16 mouse cellular contexts compared by ENCODE assay signal in genomic region chr9:83616586-83617081, GRCm38 (mm10).
A peak's percentile ranks its signal among the peaks of the same experiment; 100 is the strongest.
DNase-seq lines count a peak whose midpoint lies in the region; ATAC-seq and TF ChIP-seq lines count a peak whose summit lies in the region.
"Had no signal": no experiment of that assay in that cellular context is flagged by ENCODE, and none has a peak within 500 bp of the region (broad histone marks: within the 10 kb centered on the region; RNA-seq: fewer than 3 reads in every experiment).

No protein-coding gene starts in this region.

- H3K36me3 ChIP-seq in forebrain, postnatal 0 days (ENCODE audit: insufficient read depth), result no peaks in the 10 kb centered on the region
- H3K36me3 ChIP-seq in forebrain, embryonic 13.5 days (ENCODE audit: poor library complexity, severe bottlenecking), result no peaks in the 10 kb centered on the region
- no peaks in the 10 kb centered on the region for H3K36me3 ChIP-seq in kidney, embryonic 15.5 days
- no peaks in the 10 kb centered on the region for H3K36me3 ChIP-seq in hindbrain, embryonic 10.5 days
- H3K36me3 ChIP-seq: hindbrain, embryonic 12.5 days had no signal

- H3K9ac ChIP-seq in forebrain, postnatal 0 days, result no peak overlapping the region
- H3K9ac ChIP-seq in forebrain, embryonic 13.5 days, result no peak overlapping the region
- H3K9ac ChIP-seq in kidney, embryonic 15.5 days, result no peak overlapping the region
- H3K9ac ChIP-seq: hindbrain, embryonic 12.5 days had no signal

- H3K9me3 ChIP-seq in forebrain, postnatal 0 days (ENCODE audit: low read length), result no peaks in the 10 kb centered on the region
- H3K9me3 ChIP-seq in forebrain, embryonic 13.5 days (replicated peaks), result no peaks in the 10 kb centered on the region
- H3K9me3 ChIP-seq in kidney, embryonic 15.5 days (replicated peaks), result no peaks in the 10 kb centered on the region
- H3K9me3 ChIP-seq in hindbrain, embryonic 10.5 days, result no peaks in the 10 kb centered on the region
- H3K9me3 ChIP-seq: hindbrain, embryonic 12.5 days had no signal

- H3K4me3 ChIP-seq in forebrain, postnatal 0 days (ENCODE audit: low read depth, low read length), result no peak overlapping the region
- no peak overlapping the region for H3K4me3 ChIP-seq in forebrain, embryonic 13.5 days
- H3K4me3 ChIP-seq in kidney, embryonic 15.5 days (replicated peaks), result no peak overlapping the region
- H3K4me3 ChIP-seq in hindbrain, embryonic 10.5 days, result no peak overlapping the region
- H3K4me3 ChIP-seq: hindbrain, embryonic 12.5 days had no signal

- 29% methylated on average over 7 of the region's 7 CpGs for WGBS in forebrain, postnatal 0 days
- 36% methylated on average over 7 of the region's 7 CpGs for WGBS in forebrain, embryonic 13.5 days
- 9% methylated on average over 7 of the region's 7 CpGs for WGBS in kidney, embryonic 15.5 days
- 40% methylated on average over 7 of the region's 7 CpGs for WGBS in hindbrain, embryonic 10.5 days

- no peak for TF ChIP-seq CTCF in forebrain, postnatal 0 days (IDR thresholded peaks at IDR 0.05; ENCODE audit: low read depth)

- ATAC-seq in forebrain, postnatal 0 days, result peak; percentile 23; the same call in 1 of the 2 replicates
- ATAC-seq in forebrain, embryonic 13.5 days, result no peak
- peak; percentile 23 for ATAC-seq in kidney, embryonic 15.5 days (replicated peaks; ENCODE audit: low FRiP score)
- ATAC-seq in granulocyte monocyte progenitor cell, adult 5-6 weeks (replicated peaks; ENCODE audit: poor library complexity, severe bottlenecking), result peak; percentile 20; the same call in 1 of the 2 replicates

- H3K27me3 ChIP-seq in forebrain, postnatal 0 days (ENCODE audit: insufficient read depth, low read length), result no peaks in the 10 kb centered on the region
- no peaks in the 10 kb centered on the region for H3K27me3 ChIP-seq in forebrain, embryonic 13.5 days
- no peaks in the 10 kb centered on the region for H3K27me3 ChIP-seq in kidney, embryonic 15.5 days
- no peaks in the 10 kb centered on the region for H3K27me3 ChIP-seq in hindbrain, embryonic 10.5 days (ENCODE audit: insufficient read depth, poor library complexity, severe bottlenecking)
- H3K27me3 ChIP-seq: hindbrain, embryonic 12.5 days had no signal

- no peak overlapping the region for H3K27ac ChIP-seq in forebrain, postnatal 0 days (ENCODE audit: low read depth, low read length)
- no peak overlapping the region for H3K27ac ChIP-seq in forebrain, embryonic 13.5 days
- peak overlapping the region; percentile 75 for H3K27ac ChIP-seq in kidney, embryonic 15.5 days
- no peak overlapping the region for H3K27ac ChIP-seq in hindbrain, embryonic 10.5 days
- H3K27ac ChIP-seq: hindbrain, embryonic 12.5 days; macrophage had no signal

- 0 out of 2 replicates have a peak, but pooled peaks cover 6% of the 10 kb centered on the region for H3K4me1 ChIP-seq in forebrain, postnatal 0 days (ENCODE audit: insufficient read depth)
- peaks cover 5% of the 10 kb centered on the region; the same call in 1 of the 2 replicates for H3K4me1 ChIP-seq in forebrain, embryonic 13.5 days
- H3K4me1 ChIP-seq in kidney, embryonic 15.5 days, result peaks cover 30% of the 10 kb centered on the region
- H3K4me1 ChIP-seq in hindbrain, embryonic 10.5 days (replicated peaks), result peaks cover 19% of the 10 kb centered on the region

- DNase-seq in forebrain, postnatal 0 days, result no peak
- DNase-seq in kidney, adult 8-10 months, result no peak
- DNase-seq in ES-CJ7 (ENCODE audit: low read depth, low spot score), result peak; percentile 12
- no peak for DNase-seq in cerebellum, postnatal 14 days
- DNase-seq in hindbrain, embryonic 10.5 days (ENCODE audit: low spot score), result no peak
- DNase-seq: adrenal gland, adult 8-10 months; cerebellum, adult 2 months; embryo, embryonic 11 days; kidney, adult 2 months; right cerebral cortex, adult 18-20 months had no signal

- H3K4me2 ChIP-seq in forebrain, postnatal 0 days (ENCODE audit: low read depth), result no peak overlapping the region
- no peak overlapping the region for H3K4me2 ChIP-seq in forebrain, embryonic 13.5 days
- peak overlapping the region; percentile 15; the same call in 1 of the 2 replicates for H3K4me2 ChIP-seq in kidney, embryonic 15.5 days
- H3K4me2 ChIP-seq: hindbrain, embryonic 12.5 days; liver, embryonic 11.5 days had no signal
